Mouse (Mus musculus) frontal cortex, postnatal 36 days (tissue): ENCODE measurements at regions not wholly inside any gene's neighbourhood (a gene's known extent, or its start where the extent isn't known, plus 50 kb on each side); places are given as distances from the start of the nearest gene placed in this dataset.
"Not testable (repeated sequence)": the region's sequence is repeated elsewhere in the genome, so short reads cannot be mapped to it uniquely, and the experiment has no call there.

Experiments used
- DNase-seq, 2 experiments: peaks; one replicate each; pipeline ENCODE4 v3.0.0; 2022; ENCODE audit warnings: low spot score in 2 of 2

DNA sequence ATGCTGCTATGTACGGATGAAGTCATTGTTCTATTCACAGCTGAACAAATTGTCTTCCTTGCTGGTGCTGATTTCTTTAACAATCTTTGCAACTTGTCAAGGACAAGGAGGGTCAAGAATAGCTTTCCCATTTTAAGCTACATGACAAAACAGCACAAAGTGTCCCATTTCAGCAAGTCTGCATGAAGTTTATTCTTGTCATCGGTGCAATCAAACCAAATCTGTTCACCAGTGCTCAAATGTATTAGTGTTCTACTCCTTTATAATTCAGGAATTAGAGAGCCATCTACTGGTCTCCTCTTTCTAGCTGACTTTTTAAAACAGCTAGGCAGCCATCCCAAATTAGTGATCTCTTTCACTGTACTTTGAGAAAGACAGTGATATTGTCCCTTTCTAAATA, 1040.8 kb downstream of the Galc start:
- peak; percentile 11 to 69 for DNase-seq

DNA sequence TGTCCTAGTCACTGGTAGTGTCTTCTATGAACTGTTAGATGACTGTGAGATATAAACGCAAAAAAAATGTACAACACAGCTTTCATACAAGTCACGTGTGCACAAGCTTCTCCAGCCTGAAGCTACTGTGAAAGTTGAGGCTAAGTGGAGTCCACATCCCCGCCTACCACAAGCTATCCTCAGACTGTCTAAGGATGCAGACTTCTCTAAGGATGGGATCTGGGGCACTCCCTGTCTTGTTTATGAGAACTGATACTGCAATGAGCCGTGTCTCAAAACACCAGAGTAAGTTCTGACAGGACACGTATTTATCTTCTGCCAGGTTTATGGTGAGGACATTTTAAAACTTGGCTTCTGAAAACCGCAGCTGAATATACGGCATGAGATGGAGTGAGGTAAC, 1041.7 kb downstream of the Galc start:
- peak in 1 of 2 experiments; percentile 5 for DNase-seq

DNA sequence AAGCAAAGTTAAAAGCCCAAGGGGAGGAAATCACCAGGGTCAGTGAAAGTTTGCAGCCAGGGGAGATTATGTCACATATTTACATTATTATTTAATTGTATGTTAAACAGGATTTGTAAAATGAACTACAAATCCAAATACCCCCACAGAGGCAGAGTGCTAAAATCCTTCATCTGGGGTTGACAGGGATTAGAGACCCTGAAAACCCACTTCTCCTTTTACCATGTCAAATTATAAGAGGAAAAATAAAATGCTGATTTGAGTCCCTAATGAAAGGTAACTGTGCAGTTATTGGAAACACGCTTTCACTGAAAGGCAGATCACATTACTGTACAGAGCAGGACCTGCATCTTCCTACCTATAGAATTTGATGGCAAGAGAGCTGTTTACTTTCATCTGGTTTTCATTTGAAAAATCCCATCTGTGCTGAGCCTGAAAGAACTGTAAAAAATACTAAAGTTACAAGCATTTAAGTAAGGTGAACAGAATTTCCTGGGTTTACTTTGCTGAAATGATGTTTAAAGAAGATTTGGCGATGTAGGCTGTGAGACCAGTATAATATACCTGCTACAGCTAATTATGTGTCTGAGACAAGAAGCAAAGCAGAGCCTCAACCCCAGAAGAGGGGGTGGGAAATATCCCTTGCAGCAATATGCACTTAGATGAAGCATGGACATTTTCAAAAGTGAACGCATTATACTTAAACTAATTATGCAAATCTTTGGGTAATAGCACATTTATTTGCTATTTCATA, 1055.4 kb downstream of the Galc start:
- DNase-seq, result no peak

DNA sequence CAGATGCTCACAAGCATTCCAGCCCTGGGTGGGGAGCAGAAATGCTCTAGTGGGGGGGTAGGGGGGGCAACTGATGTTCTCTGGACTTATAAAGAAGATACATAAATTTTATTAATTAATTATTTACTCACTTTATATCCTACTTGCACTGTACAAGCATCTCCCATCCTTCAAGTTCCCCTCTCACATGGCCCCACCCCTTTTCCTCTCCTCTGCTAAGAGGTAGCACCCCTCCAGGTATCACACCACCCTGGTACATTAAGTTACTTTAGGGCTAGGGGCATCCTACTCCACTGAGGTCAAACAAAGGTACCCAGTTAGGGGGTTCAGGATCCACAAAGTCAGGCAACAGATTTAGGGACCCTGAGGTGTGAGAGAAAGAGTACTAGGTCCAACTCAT, 1097.4 kb downstream of the Galc start:
- DNase-seq, result no peak

DNA sequence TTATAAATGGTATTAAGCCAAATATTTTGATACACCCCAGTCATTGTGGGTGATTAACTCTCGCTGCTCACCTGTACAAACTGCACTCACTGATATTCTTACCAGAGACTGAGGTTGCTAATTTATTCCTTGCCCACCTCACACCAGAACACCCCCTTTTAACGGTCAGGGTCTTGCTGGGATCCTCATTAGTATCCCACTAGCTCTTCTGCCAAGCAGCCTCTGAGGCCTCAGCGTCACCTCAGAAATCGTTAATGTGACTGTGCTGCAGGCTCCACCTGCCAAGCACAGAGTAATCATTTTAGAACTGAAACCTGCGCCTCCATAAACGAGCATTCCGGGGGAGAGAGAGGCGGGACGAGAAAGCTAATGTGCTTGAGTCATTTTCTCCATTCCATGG, 1097.8 kb downstream of the Galc start:
- no peak for DNase-seq

DNA sequence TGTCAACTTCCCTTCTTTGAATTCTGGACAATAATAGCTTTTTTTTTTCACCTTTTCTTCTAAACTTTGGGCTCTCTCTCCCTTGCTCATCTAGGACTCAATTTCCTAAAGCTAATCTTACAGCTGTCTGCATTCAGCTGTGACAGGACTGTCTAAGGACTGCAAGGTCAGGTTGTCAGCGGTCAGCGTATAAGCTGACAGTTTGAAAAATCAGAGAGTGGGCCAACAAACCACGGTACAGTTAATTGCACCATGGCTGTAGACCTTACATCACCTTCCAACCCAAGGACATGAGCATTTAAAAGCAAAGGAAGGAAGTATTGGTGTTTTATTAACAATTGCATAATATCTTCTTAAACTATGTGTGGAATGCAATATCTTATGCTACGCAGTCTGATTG, 1100.9 kb downstream of the Galc start:
- no peak for DNase-seq

DNA sequence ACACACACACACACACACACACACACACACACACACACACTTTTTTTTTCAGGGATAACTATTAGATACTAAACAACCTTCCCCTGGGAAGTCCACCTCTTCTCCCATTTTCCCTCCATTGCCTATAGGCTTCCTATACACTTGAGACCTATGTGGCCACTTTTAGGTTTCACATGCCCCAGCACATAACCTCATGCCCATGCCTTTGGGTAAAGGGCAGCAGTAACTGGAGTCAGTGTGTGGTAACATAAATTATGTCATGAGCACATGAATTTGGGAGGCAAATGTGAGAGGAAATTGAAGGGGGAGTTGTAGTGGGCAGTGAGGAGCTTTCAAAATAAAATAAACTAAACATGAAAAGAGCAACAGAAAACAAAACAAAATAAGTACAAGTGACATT, 1101.5 kb downstream of the Galc start:
- no peak for DNase-seq

DNA sequence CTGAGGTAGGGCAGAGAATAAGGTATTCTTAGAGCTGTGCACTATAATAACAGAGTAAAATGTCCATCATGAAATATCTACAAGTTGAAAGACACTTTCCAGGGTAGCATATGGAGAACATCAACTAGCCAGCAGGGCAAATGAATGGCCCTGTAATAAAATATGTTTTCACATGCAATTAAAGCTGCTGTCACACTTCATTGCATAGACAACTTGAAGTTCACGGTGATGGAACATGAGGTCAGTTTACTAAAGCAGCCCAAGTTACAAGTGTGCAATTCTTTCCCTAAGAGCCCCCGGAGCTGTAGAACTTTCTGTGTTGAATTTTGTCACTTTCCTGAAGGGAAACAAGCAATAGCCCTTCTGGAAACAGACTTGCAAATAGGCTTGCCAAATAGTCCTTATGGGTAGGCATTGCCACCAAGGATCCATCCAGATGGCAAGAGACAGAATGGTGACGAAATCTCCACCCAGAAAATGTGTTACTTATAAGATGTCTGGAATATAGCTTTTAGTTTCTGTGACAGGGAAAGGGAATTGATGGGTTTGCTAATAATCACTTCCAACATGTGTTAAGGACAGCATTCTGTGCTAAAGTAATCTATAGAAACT, 1102.7 kb downstream of the Galc start:
- peak in 1 of 2 experiments; percentile 41 for DNase-seq

DNA sequence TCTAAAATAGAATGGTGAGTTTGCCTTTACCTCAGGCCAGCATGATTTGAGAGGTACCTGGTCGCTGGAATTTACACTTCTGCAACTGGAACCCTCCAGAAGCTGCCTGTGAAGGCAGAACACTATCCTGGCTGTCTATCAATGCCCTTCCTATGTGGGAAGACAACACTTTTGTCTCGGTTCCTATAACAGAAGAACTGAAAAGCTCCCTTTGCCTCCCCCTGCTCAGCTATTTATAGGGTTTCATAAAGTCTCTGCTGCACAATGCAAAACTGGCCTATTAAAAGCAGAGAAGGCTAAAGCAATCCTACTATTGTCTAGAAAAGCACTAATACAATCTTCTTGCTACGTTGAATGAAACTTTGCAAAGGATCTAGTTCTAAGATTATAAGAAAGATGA, 1116.5 kb downstream of the Galc start:
- DNase-seq, result peak in 1 of 2 experiments; percentile 20

DNA sequence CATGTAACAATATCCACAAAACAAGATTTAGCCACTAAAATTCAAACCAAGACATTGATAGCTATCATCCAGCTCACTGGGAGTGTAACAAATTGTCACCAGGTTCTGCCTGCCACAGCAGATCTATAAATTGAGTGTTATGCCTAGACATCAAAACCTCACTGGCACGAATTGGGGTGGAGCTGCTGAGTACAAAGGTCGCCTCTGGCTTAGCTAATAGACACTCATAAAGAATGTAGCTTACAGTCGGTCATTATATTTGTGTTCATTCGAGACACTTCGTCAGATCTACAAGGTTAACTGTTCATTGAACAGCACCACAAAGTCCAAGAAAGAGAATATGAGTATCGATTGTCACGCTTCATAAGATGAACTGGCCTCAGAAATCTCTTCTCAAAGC, 1121.3 kb downstream of the Galc start:
- DNase-seq, result no peak

DNA sequence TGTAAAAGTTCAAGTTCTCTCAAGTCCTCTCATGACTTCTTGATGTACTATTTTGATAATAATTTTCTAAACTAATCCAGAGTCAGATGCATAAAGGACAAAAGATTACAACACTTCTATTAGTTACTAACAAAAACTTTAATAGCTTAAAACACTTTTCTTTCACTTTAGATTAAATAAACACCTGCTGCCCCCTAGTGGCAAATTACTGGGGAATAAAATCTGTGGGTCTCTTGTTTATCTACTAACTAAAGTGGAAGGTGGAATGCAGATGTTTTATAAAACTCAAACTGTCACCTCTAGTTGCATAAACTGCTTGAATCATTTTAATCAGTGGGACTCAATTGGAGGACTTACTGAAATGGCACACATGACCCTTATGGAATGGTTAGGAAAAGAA, 1129.0 kb downstream of the Galc start:
- peak in 1 of 2 experiments; percentile 29 for DNase-seq

DNA sequence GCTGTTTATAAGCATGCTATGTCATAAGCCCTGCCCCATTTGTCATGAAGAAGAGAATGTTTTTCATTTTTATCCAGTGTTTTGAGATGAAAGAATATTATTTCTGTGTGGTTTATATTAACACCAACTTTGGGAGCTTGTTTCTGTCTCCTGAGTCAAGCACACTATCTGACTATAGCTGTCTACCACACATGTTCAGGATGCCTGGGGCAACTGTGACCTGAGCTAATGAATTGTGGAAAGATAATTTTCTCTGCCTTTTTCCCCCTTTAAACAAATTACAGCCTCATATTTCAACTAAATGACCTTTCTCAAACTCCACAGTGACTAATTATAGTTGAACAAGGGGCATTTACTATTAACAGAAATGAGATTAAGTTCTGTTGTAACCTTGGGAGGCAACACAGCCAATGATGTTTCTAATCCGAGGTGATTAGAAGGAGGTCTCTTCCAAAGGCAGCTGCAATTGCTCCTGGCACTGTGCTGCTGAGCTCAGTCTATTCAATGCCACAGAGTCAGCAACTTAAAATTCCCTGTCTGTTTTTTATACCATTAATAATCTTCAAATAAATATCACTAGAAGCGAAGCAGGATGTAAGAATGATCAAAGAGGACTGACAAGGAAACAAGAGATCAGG, 1168.6 kb downstream of the Galc start:
- no peak for DNase-seq

DNA sequence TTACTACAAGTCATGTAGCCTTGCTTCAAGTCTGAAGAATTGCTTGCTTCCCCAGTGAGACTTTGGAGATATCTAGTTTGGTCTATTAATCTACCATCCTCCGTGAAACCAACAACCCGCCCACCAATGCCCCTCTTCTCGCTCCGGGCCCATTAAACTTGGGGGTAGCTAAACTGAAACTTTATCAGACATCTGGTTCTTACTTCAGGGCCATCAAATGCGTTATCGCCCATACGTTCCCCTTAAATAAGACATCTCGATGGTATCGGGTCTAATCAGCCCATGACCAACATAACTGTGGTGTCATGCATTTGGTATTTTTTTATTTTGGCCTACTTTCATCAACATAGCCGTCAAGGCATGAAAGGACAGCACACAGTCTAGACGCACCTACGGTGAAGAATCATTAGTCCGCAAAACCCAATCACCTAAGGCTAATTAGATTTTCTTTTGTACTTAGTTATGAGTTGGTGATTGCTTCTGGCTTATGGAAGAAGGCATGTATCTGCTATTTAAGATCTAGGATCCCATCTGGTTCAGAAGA, 1197.8 kb downstream of the Galc start:
- DNase-seq, result not testable (repeated sequence)

DNA sequence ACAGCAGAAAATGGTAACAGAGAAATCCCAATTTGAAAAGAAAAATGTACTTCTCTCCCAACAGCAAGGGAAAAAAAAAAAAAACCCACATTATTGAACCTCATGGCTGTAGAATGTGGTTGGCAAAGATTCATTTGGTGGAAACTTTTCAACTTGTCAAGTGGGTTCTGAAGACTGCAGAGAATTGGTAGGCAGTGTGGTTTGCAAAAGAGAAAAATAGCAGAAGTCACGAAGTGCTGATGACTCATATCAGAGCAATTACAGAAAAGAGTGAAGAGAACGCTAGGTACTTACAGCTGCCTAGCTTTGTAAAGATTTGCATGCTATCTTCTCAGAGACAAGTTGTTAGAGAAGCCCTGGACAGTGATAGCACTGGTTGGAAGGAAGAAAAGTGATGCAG, 1211.6 kb downstream of the Galc start:
- peak; percentile 19 to 62 for DNase-seq
